Mouse (Mus musculus) myocyte (in vitro differentiated cells): ENCODE measurements at regions not wholly inside any gene's neighbourhood (a gene's known extent, or its start where the extent isn't known, plus 50 kb on each side); places are given as distances from the start of the nearest gene placed in this dataset.

Experiments used
- POLR2A ChIP-seq: IDR thresholded peaks from one replicate; pipeline ENCODE4 v1.6.1; 2011; ENCODE audit warnings: low read depth, mild to moderate bottlenecking, control low read depth, moderate library complexity; ENCODE audit not compliant: insufficient read length
- REST ChIP-seq: IDR thresholded peaks from one replicate; pipeline ENCODE4 v1.6.1; 2011; ENCODE audit warnings: mild to moderate bottlenecking, control low read depth, moderate library complexity; ENCODE audit not compliant: insufficient read depth, insufficient read length

DNA sequence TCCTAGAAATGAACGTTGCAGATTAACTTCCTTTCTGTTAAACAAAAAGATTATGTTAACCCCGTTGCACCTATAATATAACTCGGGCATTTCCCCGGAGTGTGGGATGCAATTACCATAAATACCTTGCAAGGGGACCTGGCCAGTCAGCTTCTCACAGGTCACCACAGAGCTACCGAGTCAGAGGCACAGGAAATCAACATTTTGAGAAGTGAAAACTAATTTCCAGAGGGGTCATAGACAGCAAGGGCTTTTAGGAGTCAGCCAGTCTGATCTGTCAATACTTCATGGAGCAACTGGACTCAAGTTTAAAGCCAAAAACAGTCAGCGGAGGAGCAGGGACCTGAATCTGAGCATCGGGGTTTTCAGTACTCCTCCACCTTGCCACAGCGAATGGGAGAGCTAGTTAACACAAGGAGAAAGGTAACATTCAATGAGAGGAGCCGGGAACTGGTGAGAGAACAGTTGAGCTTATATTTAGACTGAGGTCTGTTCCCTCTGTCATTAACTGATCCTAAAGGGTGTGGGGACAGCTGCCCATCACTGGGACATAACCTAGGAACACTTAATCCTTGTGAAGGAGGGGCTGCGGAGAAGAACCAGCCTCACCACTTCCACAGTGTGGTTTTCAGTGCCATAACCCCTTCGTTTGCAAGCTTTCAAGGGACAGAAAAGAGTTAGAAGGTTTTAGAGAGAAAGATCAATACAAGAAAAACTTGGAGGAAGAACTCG lies 105.9 kb downstream of the Nufip1 start:
- TF ChIP-seq REST: no peak
- no peak for TF ChIP-seq POLR2A
